Mouse (Mus musculus): ENCODE measurements around the gene Sgca. TPM values are rescaled to one million over a fixed set of nuclear protein-coding genes. Genes with fewer than 3 reads are reported as not detected.

Sgca gene
- polyA plus RNA-seq, 1 experiment from 2014 or later, result not detected

GRCm38 (mm10) chr11:95004937-95005198 lies 28.7 kb upstream of the Sgca start:
- DNase-seq (ENCODE audit: low spot score) (no peak), ATAC-seq (replicated peaks; ENCODE audit: low FRiP score, low TSS enrichment, low read depth) (no peak)
- peaks cover 37% of the 10 kb centered on the region for H3K4me1 ChIP-seq (replicated peaks; ENCODE audit: control insufficient read depth, insufficient read depth, low read length)
- H3K9ac ChIP-seq (ENCODE audit: low read length), result no peak overlapping the region
- H3K9me3 ChIP-seq (ENCODE audit: control insufficient read depth, low read length), result no peaks in the 10 kb centered on the region
- 71% methylated on average over 6 of the region's 6 CpGs for WGBS
- H3K36me3 ChIP-seq (ENCODE audit: control insufficient read depth, insufficient read depth, low read length), result peaks cover 54% of the 10 kb centered on the region
- H3K27me3 ChIP-seq (replicated peaks; ENCODE audit: control insufficient read depth, insufficient read depth, low read length), result no peaks in the 10 kb centered on the region
- H3K4me3 ChIP-seq (ENCODE audit: low read depth, low read length), result no peak overlapping the region
- H3K27ac ChIP-seq (ENCODE audit: low read depth), result no peak overlapping the region
- no peak overlapping the region for H3K4me2 ChIP-seq (ENCODE audit: low read length)

GRCm38 (mm10) chr11:95004136-95004936 lies 28.2 kb upstream of the Sgca start:
- Histone ChIP-seq H3K9ac (ENCODE audit: low read length) (0 out of 2 replicates have a peak overlapping the region, but pooled peaks have one; percentile 10), H3K27ac (ENCODE audit: low read depth) (no peak overlapping the region), H3K27me3 (replicated peaks; ENCODE audit: control insufficient read depth, insufficient read depth, low read length) (no peaks in the 10 kb centered on the region), H3K9me3 (ENCODE audit: control insufficient read depth, low read length) (no peaks in the 10 kb centered on the region), H3K4me2 (ENCODE audit: low read length) (no peak overlapping the region), H3K36me3 (ENCODE audit: control insufficient read depth, insufficient read depth, low read length) (peaks cover 59% of the 10 kb centered on the region), H3K4me3 (ENCODE audit: low read depth, low read length) (no peak overlapping the region), H3K4me1 (replicated peaks; ENCODE audit: control insufficient read depth, insufficient read depth, low read length) (peaks cover 36% of the 10 kb centered on the region)
- ATAC-seq (replicated peaks; ENCODE audit: low FRiP score, low TSS enrichment, low read depth) (no peak), DNase-seq (ENCODE audit: low spot score) (no peak)
- 79% methylated on average over 12 of the region's 12 CpGs for WGBS

DNA sequence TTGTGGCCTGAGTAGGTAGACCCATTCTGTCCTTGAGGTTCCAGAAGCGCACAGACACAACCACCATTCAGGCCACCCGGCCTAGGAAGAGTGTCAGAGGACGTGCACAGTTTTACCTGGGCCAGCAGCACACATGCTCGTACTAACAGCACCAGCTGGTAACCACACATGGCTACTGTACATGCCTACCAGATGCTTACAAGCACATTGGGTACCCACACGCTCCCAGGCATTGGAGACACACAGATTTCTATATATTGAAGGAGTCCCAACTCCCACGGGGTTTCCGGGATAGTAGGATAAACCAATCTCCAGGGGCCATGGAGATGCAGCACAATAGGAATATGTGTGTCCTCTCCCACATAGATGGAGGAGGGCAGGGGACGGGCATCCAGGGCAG lies 26.6 kb upstream of the Sgca start:
- Histone ChIP-seq H3K9me3 (ENCODE audit: control insufficient read depth, low read length) (no peaks in the 10 kb centered on the region), H3K36me3 (ENCODE audit: control insufficient read depth, insufficient read depth, low read length) (peaks cover 76% of the 10 kb centered on the region), H3K27me3 (replicated peaks; ENCODE audit: control insufficient read depth, insufficient read depth, low read length) (no peaks in the 10 kb centered on the region), H3K27ac (ENCODE audit: low read depth) (no peak overlapping the region), H3K4me3 (ENCODE audit: low read depth, low read length) (no peak overlapping the region), H3K4me2 (ENCODE audit: low read length) (no peak overlapping the region), H3K9ac (ENCODE audit: low read length) (no peak overlapping the region), H3K4me1 (replicated peaks; ENCODE audit: control insufficient read depth, insufficient read depth, low read length) (peaks cover 30% of the 10 kb centered on the region)
- WGBS, result 95% methylated on average over 8 of the region's 8 CpGs
- ATAC-seq (replicated peaks; ENCODE audit: low FRiP score, low TSS enrichment, low read depth), result no peak
- no peak for DNase-seq (ENCODE audit: low spot score)

DNA sequence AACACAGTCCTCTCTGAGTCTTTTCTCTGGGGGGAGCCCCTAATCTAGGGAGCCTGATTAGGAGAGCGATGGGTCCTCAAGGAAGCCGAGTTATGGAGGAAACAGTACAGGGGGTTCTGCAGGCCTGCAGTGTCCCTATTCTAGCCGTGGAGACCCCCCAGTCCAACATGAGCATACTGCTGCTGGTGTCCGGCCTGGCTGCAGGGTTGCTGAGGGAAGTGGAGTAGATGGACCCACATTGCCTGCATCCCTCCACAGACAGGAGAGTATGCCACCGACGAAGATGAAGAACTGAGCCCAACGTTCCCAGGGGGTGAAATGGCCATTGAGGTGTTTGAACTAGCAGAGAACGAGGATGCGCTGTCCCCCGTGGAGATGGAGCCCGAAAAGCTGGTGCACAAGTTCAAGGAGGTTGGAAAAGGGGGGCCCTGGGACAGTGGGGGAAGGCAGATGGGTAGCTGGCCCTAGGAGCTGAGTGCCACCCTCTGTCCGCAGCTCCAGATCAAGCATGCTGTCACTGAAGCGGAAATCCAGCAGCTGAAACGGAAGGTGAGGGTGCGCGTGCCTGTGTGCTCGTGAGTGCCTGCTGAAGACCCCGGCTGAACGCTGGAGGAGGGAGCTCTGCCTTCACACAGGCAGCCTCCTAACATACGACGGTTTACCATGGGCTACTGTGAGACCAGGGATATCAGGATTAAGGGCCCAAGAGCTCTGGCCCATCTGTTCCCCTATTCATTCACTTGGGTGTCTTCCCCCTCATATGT lies 25.6 kb upstream of the Sgca start:
- Histone ChIP-seq H3K27ac (ENCODE audit: low read depth) (no peak overlapping the region), H3K9ac (ENCODE audit: low read length) (no peak overlapping the region), H3K9me3 (ENCODE audit: control insufficient read depth, low read length) (no peaks in the 10 kb centered on the region), H3K4me3 (ENCODE audit: low read depth, low read length) (no peak overlapping the region), H3K4me2 (ENCODE audit: low read length) (no peak overlapping the region), H3K4me1 (replicated peaks; ENCODE audit: control insufficient read depth, insufficient read depth, low read length) (peaks cover 22% of the 10 kb centered on the region), H3K36me3 (ENCODE audit: control insufficient read depth, insufficient read depth, low read length) (peaks cover 85% of the 10 kb centered on the region), H3K27me3 (replicated peaks; ENCODE audit: control insufficient read depth, insufficient read depth, low read length) (no peaks in the 10 kb centered on the region)
- DNase-seq (ENCODE audit: low spot score), result no peak
- ATAC-seq (replicated peaks; ENCODE audit: low FRiP score, low TSS enrichment, low read depth), result no peak
- WGBS, result 86% methylated on average over 21 of the region's 21 CpGs

GRCm38 (mm10) chr11:95001058-95001457 lies 24.9 kb upstream of the Sgca start:
- H3K9ac ChIP-seq (ENCODE audit: low read length), result no peak overlapping the region
- WGBS, result 3% methylated on average over 8 of the region's 8 CpGs
- DNase-seq (ENCODE audit: low spot score) (peak; percentile 79), ATAC-seq (replicated peaks; ENCODE audit: low FRiP score, low TSS enrichment, low read depth) (peak; percentile 42; the same call in 1 of the 2 replicates)
- no peak overlapping the region for H3K4me3 ChIP-seq (ENCODE audit: low read depth, low read length)
- H3K27me3 ChIP-seq (replicated peaks; ENCODE audit: control insufficient read depth, insufficient read depth, low read length), result no peaks in the 10 kb centered on the region
- H3K4me1 ChIP-seq (replicated peaks; ENCODE audit: control insufficient read depth, insufficient read depth, low read length), result peaks cover 18% of the 10 kb centered on the region
- no peaks in the 10 kb centered on the region for H3K9me3 ChIP-seq (ENCODE audit: control insufficient read depth, low read length)
- peaks cover 90% of the 10 kb centered on the region for H3K36me3 ChIP-seq (ENCODE audit: control insufficient read depth, insufficient read depth, low read length)
- no peak overlapping the region for H3K4me2 ChIP-seq (ENCODE audit: low read length)
- H3K27ac ChIP-seq (ENCODE audit: low read depth), result 0 out of 2 replicates have a peak overlapping the region, but pooled peaks have one; percentile 47

DNA sequence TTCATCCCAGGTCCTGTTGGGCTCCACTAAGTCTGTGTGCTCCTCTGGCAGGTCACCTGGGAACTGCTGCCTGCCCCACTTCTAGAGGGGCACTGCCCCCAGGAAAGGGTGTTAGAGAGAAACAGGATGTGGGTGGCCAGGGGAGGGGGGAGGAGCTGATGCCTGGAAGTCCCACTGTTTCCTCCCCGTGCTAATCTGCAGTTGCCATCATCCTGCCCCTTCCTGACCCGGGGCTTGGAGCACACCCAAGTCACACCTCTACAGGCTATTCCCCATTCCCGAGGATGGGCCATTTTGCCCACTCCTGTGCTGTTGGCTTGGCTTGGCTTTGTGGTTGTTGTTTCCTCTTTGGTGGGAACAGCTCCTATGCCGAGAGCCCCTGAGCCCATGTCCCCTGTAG lies 24.4 kb upstream of the Sgca start:
- Histone ChIP-seq H3K9ac (ENCODE audit: low read length) (no peak overlapping the region), H3K27ac (ENCODE audit: low read depth) (peak overlapping the region; percentile 47; the same call in 1 of the 2 replicates), H3K27me3 (replicated peaks; ENCODE audit: control insufficient read depth, insufficient read depth, low read length) (no peaks in the 10 kb centered on the region), H3K4me2 (ENCODE audit: low read length) (no peak overlapping the region), H3K4me1 (replicated peaks; ENCODE audit: control insufficient read depth, insufficient read depth, low read length) (peaks cover 20% of the 10 kb centered on the region), H3K36me3 (ENCODE audit: control insufficient read depth, insufficient read depth, low read length) (peaks cover 91% of the 10 kb centered on the region), H3K4me3 (ENCODE audit: low read depth, low read length) (no peak overlapping the region), H3K9me3 (ENCODE audit: control insufficient read depth, low read length) (no peaks in the 10 kb centered on the region)
- 31% methylated on average over 4 of the region's 4 CpGs for WGBS
- ATAC-seq (replicated peaks; ENCODE audit: low FRiP score, low TSS enrichment, low read depth), result no peak
- DNase-seq (ENCODE audit: low spot score), result no peak

GRCm38 (mm10) chr11:95000128-95000527 lies 24.0 kb upstream of the Sgca start:
- Histone ChIP-seq H3K4me3 (ENCODE audit: low read depth, low read length) (no peak overlapping the region), H3K4me2 (ENCODE audit: low read length) (no peak overlapping the region), H3K36me3 (ENCODE audit: control insufficient read depth, insufficient read depth, low read length) (peaks cover 87% of the 10 kb centered on the region), H3K27me3 (replicated peaks; ENCODE audit: control insufficient read depth, insufficient read depth, low read length) (no peaks in the 10 kb centered on the region), H3K27ac (ENCODE audit: low read depth) (peak overlapping the region; percentile 47; the same call in 1 of the 2 replicates), H3K9ac (ENCODE audit: low read length) (no peak overlapping the region), H3K9me3 (ENCODE audit: control insufficient read depth, low read length) (no peaks in the 10 kb centered on the region), H3K4me1 (replicated peaks; ENCODE audit: control insufficient read depth, insufficient read depth, low read length) (peaks cover 24% of the 10 kb centered on the region)
- WGBS, result 72% methylated on average over 8 of the region's 8 CpGs
- DNase-seq (ENCODE audit: low spot score), result no peak
- no peak for ATAC-seq (replicated peaks; ENCODE audit: low FRiP score, low TSS enrichment, low read depth)

GRCm38 (mm10) chr11:94998041-94998531 lies 22.0 kb upstream of the Sgca start:
- Histone ChIP-seq H3K36me3 (ENCODE audit: control insufficient read depth, insufficient read depth, low read length) (peaks cover 76% of the 10 kb centered on the region), H3K4me3 (ENCODE audit: low read depth, low read length) (no peak overlapping the region), H3K27me3 (replicated peaks; ENCODE audit: control insufficient read depth, insufficient read depth, low read length) (no peaks in the 10 kb centered on the region), H3K4me2 (ENCODE audit: low read length) (no peak overlapping the region), H3K9ac (ENCODE audit: low read length) (no peak overlapping the region), H3K9me3 (ENCODE audit: control insufficient read depth, low read length) (no peaks in the 10 kb centered on the region), H3K4me1 (replicated peaks; ENCODE audit: control insufficient read depth, insufficient read depth, low read length) (peaks cover 44% of the 10 kb centered on the region), H3K27ac (ENCODE audit: low read depth) (no peak overlapping the region)
- 74% methylated on average over 16 of the region's 16 CpGs for WGBS
- ATAC-seq (replicated peaks; ENCODE audit: low FRiP score, low TSS enrichment, low read depth) (no peak; the same call in 1 of the 2 replicates), DNase-seq (ENCODE audit: low spot score) (no peak)
